Mouse (Mus musculus) cerebellum, adult 2 months (tissue): ENCODE measurements around the gene Crp.

ENCODE experiments used
- CTCF ChIP-seq: fragments of 200-500 bp; IDR thresholded peaks from 2 replicates; pipeline ENCODE4 v1.5.1; 2011; ENCODE audit warnings: low read depth, mild to moderate bottlenecking, control low read depth, low read length, moderate library complexity, borderline replicate concordance; ENCODE audit not compliant: insufficient read depth
- POLR2A ChIP-seq: fragments of 200-500 bp; IDR thresholded peaks from 2 replicates; pipeline ENCODE4 v1.6.1; 2011; ENCODE audit warnings: low read length, control low read depth, borderline replicate concordance; ENCODE audit not compliant: insufficient read depth

- TF ChIP-seq POLR2A (no peak), CTCF (no peak)
These were observed 46.4 kb upstream of the Crp start for GRCm38 (mm10) chr1:172651288-172651987.
